ENCODE assay signal across 9 mouse cellular contexts in the genomic region with DNA sequence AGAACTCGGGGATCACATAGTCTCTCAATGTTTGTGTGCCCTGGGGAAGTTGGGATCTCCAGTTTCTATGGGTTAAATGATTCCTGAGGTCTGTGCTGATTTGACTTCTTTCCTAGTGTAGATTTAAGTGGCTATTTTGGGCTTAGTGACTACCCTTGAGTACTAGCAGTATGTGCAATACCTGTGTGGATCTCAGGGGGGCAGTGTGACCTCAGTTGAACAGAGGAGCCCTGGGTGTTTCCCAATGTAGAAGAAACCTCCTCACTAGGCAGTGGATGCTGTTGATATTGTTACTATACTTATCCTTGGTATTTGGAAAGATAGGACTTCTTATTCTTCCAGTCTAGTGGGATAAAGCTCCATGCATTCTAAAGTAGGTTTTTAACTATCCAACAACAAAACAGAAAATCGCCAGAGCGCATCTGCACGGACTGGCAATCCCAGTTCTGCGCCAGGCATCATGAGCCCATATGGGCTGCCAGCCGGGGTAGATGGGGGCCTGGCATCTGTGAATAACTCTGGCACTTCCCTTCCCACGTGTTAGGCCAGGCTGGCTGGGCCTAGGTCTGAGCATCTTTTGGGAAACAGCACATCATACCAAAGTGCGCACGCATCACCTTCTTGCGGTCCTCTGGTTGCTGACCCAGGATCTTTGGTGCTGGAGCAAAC.
DNase-seq lines count a peak whose midpoint lies in the region; ATAC-seq and TF ChIP-seq lines count a peak whose summit lies in the region.
"Had no signal": no experiment of that assay in that cellular context is flagged by ENCODE, and none has a peak within 500 bp of the region (broad histone marks: within the 10 kb centered on the region; RNA-seq: fewer than 3 reads in every experiment).

No protein-coding gene starts in this region.

- peaks cover 16% of the 10 kb centered on the region; the same call in 1 of the 2 replicates for H3K36me3 ChIP-seq in midbrain, embryonic 10.5 days
- H3K36me3 ChIP-seq in midbrain, embryonic 16.5 days (ENCODE audit: control insufficient read depth, insufficient read depth, low read length) = no peaks in the 10 kb centered on the region
- H3K36me3 ChIP-seq in lung, embryonic 14.5 days (ENCODE audit: insufficient read depth) = 0 out of 2 replicates have a peak, but pooled peaks cover 6% of the 10 kb centered on the region

- H3K9me3 ChIP-seq in midbrain, embryonic 10.5 days (replicated peaks) = no peaks in the 10 kb centered on the region
- no peaks in the 10 kb centered on the region for H3K9me3 ChIP-seq in midbrain, embryonic 16.5 days (replicated peaks; ENCODE audit: control insufficient read depth, low read length, poor library complexity, severe bottlenecking)
- no peaks in the 10 kb centered on the region for H3K9me3 ChIP-seq in lung, embryonic 14.5 days (ENCODE audit: low read depth, low read length)
- H3K9me3 ChIP-seq: liver, embryonic 15.5 days had no signal

- no peaks in the 10 kb centered on the region for H3K4me1 ChIP-seq in midbrain, embryonic 10.5 days
- H3K4me1 ChIP-seq in midbrain, embryonic 16.5 days (ENCODE audit: control insufficient read depth, insufficient read depth, low read length) = peaks cover 12% of the 10 kb centered on the region; the same call in 1 of the 2 replicates
- H3K4me1 ChIP-seq in lung, embryonic 14.5 days (ENCODE audit: insufficient read depth) = no peaks in the 10 kb centered on the region
- H3K4me1 ChIP-seq: liver, embryonic 15.5 days had no signal

- H3K27me3 ChIP-seq in midbrain, embryonic 10.5 days (ENCODE audit: low read depth, poor library complexity, severe bottlenecking) = no peaks in the 10 kb centered on the region
- H3K27me3 ChIP-seq in midbrain, embryonic 16.5 days (ENCODE audit: control insufficient read depth, insufficient read depth, low read depth, low read length) = no peaks in the 10 kb centered on the region
- H3K27me3 ChIP-seq in lung, embryonic 14.5 days (ENCODE audit: insufficient read depth, low read length) = no peaks in the 10 kb centered on the region
- H3K27me3 ChIP-seq: liver, embryonic 15.5 days had no signal

- H3K4me3 ChIP-seq in midbrain, embryonic 10.5 days = no peak overlapping the region
- H3K4me3 ChIP-seq in midbrain, embryonic 16.5 days (ENCODE audit: low read depth, low read length) = no peak overlapping the region
- H3K4me3 ChIP-seq in lung, embryonic 14.5 days (ENCODE audit: low read depth, low read length) = no peak overlapping the region
- H3K4me3 ChIP-seq: liver, embryonic 15.5 days had no signal

- DNase-seq in cerebellum, adult 9-10 months = peak; percentile 33
- DNase-seq in cerebellum, adult 11-12 months = no peak
- peak; percentile 33 for DNase-seq in midbrain, embryonic 10.5 days (ENCODE audit: low spot score)
- DNase-seq in brain, embryonic 14.5 days (ENCODE audit: low read depth) = peak; percentile 72
- peak; percentile 44 to 71 for DNase-seq in heart, postnatal 10 days
- DNase-seq in lung, embryonic 14.5 days = peak; percentile 36
- peak; percentile 76 for DNase-seq in thymus, postnatal 4 days

- H3K4me2 ChIP-seq in midbrain, embryonic 16.5 days (ENCODE audit: low read length) = no peak overlapping the region
- H3K4me2 ChIP-seq in lung, embryonic 14.5 days = no peak overlapping the region
- H3K4me2 ChIP-seq: liver, embryonic 15.5 days had no signal

- 88% methylated on average over 10 of the region's 10 CpGs for WGBS in midbrain, embryonic 10.5 days
- 90% methylated on average over 10 of the region's 10 CpGs for WGBS in midbrain, embryonic 16.5 days
- WGBS in lung, embryonic 14.5 days = 88% methylated on average over 10 of the region's 10 CpGs

- H3K9ac ChIP-seq in midbrain, embryonic 16.5 days (ENCODE audit: low read depth, low read length) = no peak overlapping the region
- no peak overlapping the region for H3K9ac ChIP-seq in lung, embryonic 14.5 days
- H3K9ac ChIP-seq: liver, embryonic 15.5 days had no signal

- peak; percentile 38; the same call in 1 of the 2 replicates for TF ChIP-seq CTCF in brain, embryonic 14.5 days (IDR thresholded peaks at IDR 0.05; ENCODE audit: borderline replicate concordance, extremely low read depth, insufficient read depth, insufficient read length)
- TF ChIP-seq CTCF in lung, embryonic 14.5 days (IDR thresholded peaks at IDR 0.05; ENCODE audit: low read depth) = peak; percentile 45

- intact Hi-C loops in heart, postnatal 10 days (cut with DNase I) = no loop called here

- TF ChIP-seq POLR2A in brain, embryonic 14.5 days (IDR thresholded peaks at IDR 0.05; ENCODE audit: borderline replicate concordance, extremely low read depth, insufficient read depth, insufficient read length, poor library complexity, severe bottlenecking) = no peak

- H3K27ac ChIP-seq in midbrain, embryonic 10.5 days (replicated peaks) = no peak overlapping the region
- no peak overlapping the region for H3K27ac ChIP-seq in midbrain, embryonic 16.5 days (ENCODE audit: low read length)
- no peak overlapping the region for H3K27ac ChIP-seq in lung, embryonic 14.5 days (ENCODE audit: low read depth)
- H3K27ac ChIP-seq: liver, embryonic 15.5 days had no signal

- no peak for ATAC-seq in midbrain, embryonic 16.5 days
- ATAC-seq in lung, embryonic 14.5 days (ENCODE audit: insufficient read depth) = no peak
